Mouse (Mus musculus): ENCODE data around the gene Aff2. TPM values are rescaled to one million over a fixed set of nuclear protein-coding genes. Genes with fewer than 3 reads are reported as not detected.

Aff2 gene
- polyA plus RNA-seq, 2 experiments, result 7.1 to 9.0 TPM

DNA sequence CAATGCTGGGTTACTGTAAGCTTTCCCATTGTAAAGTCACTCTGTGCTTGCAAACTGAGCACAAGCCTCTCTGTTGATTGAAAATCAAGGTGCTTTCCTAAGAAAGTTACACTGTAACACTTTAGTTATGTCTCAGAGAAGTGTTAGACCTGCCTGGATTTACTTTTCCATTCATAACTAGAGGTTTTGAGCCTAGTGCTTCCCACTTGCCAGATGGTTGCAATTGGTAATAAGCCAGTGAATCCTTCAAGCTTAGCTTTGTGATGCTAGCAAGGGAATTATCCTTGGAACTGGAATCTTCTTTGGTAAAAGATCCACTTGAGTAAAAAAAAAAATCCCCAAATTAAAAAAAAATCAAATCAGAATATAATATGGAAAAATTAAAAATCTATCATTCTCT lies 81.8 kb downstream of the Aff2 start:
- Histone ChIP-seq H3K4me1 (ENCODE audit: control insufficient read depth, insufficient read depth, low read length) (no peaks in the 10 kb centered on the region), H3K9ac (ENCODE audit: low read depth, low read length, severe bottlenecking) (no peak overlapping the region), H3K4me3 (replicated peaks; ENCODE audit: low read length) (no peak overlapping the region), H3K9me3 (ENCODE audit: control insufficient read depth, low read length) (no peaks in the 10 kb centered on the region), H3K36me3 (ENCODE audit: control insufficient read depth, insufficient read depth, low read length) (no peaks in the 10 kb centered on the region), H3K27ac (replicated peaks; ENCODE audit: low read depth, low read length) (no peak overlapping the region), H3K27me3 (ENCODE audit: control insufficient read depth, insufficient read depth, low read length) (no peaks in the 10 kb centered on the region), H3K4me2 (replicated peaks; ENCODE audit: low read depth, low read length, severe bottlenecking) (no peak overlapping the region)
- no peak for ATAC-seq (ENCODE audit: low FRiP score, low read depth)
- no peak for TF ChIP-seq POLR2A (IDR thresholded peaks at IDR 0.05; ENCODE audit: borderline replicate concordance, extremely low read depth, insufficient read depth, insufficient read length)
- no peak for DNase-seq (ENCODE audit: low spot score)

DNA sequence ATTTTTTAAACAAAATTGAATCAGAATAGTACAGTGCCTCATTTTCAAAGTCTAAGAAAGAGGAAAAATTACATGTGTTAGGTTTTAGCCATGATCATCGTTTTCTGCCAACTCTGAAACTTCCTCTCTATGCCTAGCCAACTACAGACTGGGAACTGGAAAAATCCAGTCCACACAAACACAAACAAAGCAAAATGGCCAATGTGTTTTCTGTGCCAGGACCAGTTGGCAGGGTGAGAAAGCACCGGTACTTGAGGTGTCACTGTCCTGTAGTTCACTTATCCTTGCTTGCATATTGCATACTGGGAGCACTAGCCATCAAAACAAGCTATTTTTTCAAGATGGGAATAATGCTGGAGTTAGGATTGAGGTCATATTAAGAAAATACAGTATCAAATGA lies 100.8 kb downstream of the Aff2 start:
- H3K9ac ChIP-seq (ENCODE audit: low read depth, low read length, severe bottlenecking), result no peak overlapping the region
- no peak for TF ChIP-seq POLR2A (IDR thresholded peaks at IDR 0.05; ENCODE audit: borderline replicate concordance, extremely low read depth, insufficient read depth, insufficient read length)
- DNase-seq (ENCODE audit: low spot score), result no peak
- H3K4me2 ChIP-seq (replicated peaks; ENCODE audit: low read depth, low read length, severe bottlenecking), result no peak overlapping the region
- 73% methylated on average over 2 of the region's 2 CpGs for WGBS
- H3K36me3 ChIP-seq (ENCODE audit: control insufficient read depth, insufficient read depth, low read length), result no peaks in the 10 kb centered on the region
- ATAC-seq (ENCODE audit: low FRiP score, low read depth), result no peak
- no peaks in the 10 kb centered on the region for H3K27me3 ChIP-seq (ENCODE audit: control insufficient read depth, insufficient read depth, low read length)
- H3K9me3 ChIP-seq (ENCODE audit: control insufficient read depth, low read length), result no peaks in the 10 kb centered on the region
- no peak overlapping the region for H3K4me3 ChIP-seq (replicated peaks; ENCODE audit: low read length)
- no peak overlapping the region for H3K27ac ChIP-seq (replicated peaks; ENCODE audit: low read depth, low read length)
- no peaks in the 10 kb centered on the region; the same call in 1 of the 2 replicates for H3K4me1 ChIP-seq (ENCODE audit: control insufficient read depth, insufficient read depth, low read length)

DNA sequence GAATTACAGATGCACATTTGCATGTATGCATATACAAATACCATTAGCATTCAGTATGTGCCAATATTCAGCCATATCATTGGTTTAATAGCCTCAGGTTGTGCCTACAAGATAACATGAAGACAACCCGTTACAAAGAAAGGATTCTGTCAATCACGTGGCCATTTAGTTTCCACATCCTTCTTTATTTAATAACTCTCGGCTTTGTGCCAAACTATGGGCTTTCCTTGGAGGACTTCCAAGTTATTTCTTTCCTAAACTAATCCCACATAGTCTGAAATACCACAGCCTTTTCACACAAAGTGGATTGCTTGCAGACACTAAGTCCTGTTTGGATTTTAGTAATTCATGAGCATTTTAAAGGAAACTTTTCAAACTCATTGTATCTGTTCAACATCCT lies 142.0 kb downstream of the Aff2 start:
- Histone ChIP-seq H3K4me1 (ENCODE audit: control insufficient read depth, insufficient read depth, low read length) (no peaks in the 10 kb centered on the region), H3K4me2 (replicated peaks; ENCODE audit: low read depth, low read length, severe bottlenecking) (no peak overlapping the region), H3K4me3 (replicated peaks; ENCODE audit: low read length) (no peak overlapping the region), H3K27me3 (ENCODE audit: control insufficient read depth, insufficient read depth, low read length) (no peaks in the 10 kb centered on the region), H3K36me3 (ENCODE audit: control insufficient read depth, insufficient read depth, low read length) (no peaks in the 10 kb centered on the region), H3K9ac (ENCODE audit: low read depth, low read length, severe bottlenecking) (no peak overlapping the region), H3K27ac (replicated peaks; ENCODE audit: low read depth, low read length) (no peak overlapping the region), H3K9me3 (ENCODE audit: control insufficient read depth, low read length) (no peaks in the 10 kb centered on the region)
- DNase-seq (ENCODE audit: low spot score) (peak; percentile 66), ATAC-seq (ENCODE audit: low FRiP score, low read depth) (no peak)
- 51% methylated on average over 3 of the region's 3 CpGs for WGBS
- no peak for TF ChIP-seq POLR2A (IDR thresholded peaks at IDR 0.05; ENCODE audit: borderline replicate concordance, extremely low read depth, insufficient read depth, insufficient read length)

DNA sequence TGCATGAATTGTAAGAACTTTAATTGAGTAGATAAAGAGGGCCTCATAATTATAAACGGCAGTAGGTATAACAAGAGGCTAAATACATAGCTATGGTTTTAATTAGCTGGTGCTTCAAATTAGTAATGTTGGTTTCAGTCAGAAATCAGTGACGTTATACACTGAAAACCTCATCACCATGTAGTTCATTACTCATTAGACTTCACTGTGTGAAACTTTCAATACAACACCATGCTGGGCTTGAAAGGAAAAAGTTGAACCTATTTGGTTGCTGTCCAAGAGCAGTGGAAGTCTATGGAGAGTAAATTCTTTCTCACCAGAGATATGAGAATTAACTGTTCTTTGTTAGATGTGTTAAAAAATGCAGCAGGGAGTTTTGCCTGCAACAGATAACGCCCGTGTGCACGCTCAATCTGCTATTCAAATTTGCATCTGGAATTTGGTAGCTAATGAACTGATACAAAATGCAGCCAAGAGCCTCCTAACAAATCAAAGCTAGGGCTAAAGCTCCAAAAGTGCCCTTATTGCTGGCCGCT lies 158.0 kb downstream of the Aff2 start:
- H3K4me2 ChIP-seq (replicated peaks; ENCODE audit: low read depth, low read length, severe bottlenecking), result no peak overlapping the region
- H3K27ac ChIP-seq (replicated peaks; ENCODE audit: low read depth, low read length), result no peak overlapping the region
- no peak for DNase-seq (ENCODE audit: low spot score)
- H3K27me3 ChIP-seq (ENCODE audit: control insufficient read depth, insufficient read depth, low read length), result no peaks in the 10 kb centered on the region
- no peak for ATAC-seq (ENCODE audit: low FRiP score, low read depth)
- no peak overlapping the region for H3K4me3 ChIP-seq (replicated peaks; ENCODE audit: low read length)
- no peak for TF ChIP-seq POLR2A (IDR thresholded peaks at IDR 0.05; ENCODE audit: borderline replicate concordance, extremely low read depth, insufficient read depth, insufficient read length)
- no peak overlapping the region for H3K9ac ChIP-seq (ENCODE audit: low read depth, low read length, severe bottlenecking)
- H3K36me3 ChIP-seq (ENCODE audit: control insufficient read depth, insufficient read depth, low read length), result no peaks in the 10 kb centered on the region
- no peaks in the 10 kb centered on the region for H3K4me1 ChIP-seq (ENCODE audit: control insufficient read depth, insufficient read depth, low read length)
- 49% methylated on average over 6 of the region's 6 CpGs for WGBS
- H3K9me3 ChIP-seq (ENCODE audit: control insufficient read depth, low read length), result no peaks in the 10 kb centered on the region

DNA sequence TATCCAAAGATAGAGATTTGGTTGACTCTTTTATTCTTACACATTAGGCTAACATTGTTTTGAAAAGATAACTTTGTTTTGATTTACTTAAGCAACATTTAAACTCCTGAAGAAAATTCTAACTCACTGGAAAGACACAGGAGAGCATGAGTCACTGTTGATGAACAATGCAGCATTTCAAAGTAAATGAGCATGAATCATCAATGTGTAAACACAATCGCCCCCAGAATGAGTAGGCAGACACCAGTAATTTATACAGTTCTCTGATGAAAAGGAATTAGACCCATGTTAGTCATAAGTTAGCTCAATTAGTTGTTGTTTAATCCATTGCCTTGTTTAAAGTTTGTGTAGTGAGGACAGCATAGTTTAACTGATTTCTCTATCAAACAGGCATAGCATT lies 180.7 kb downstream of the Aff2 start:
- WGBS, result 80% methylated on average over 1 of the region's 1 CpGs
- Histone ChIP-seq H3K4me1 (ENCODE audit: control insufficient read depth, insufficient read depth, low read length) (no peaks in the 10 kb centered on the region), H3K4me2 (replicated peaks; ENCODE audit: low read depth, low read length, severe bottlenecking) (no peak overlapping the region), H3K4me3 (replicated peaks; ENCODE audit: low read length) (no peak overlapping the region), H3K36me3 (ENCODE audit: control insufficient read depth, insufficient read depth, low read length) (no peaks in the 10 kb centered on the region), H3K9ac (ENCODE audit: low read depth, low read length, severe bottlenecking) (no peak overlapping the region), H3K27me3 (ENCODE audit: control insufficient read depth, insufficient read depth, low read length) (no peaks in the 10 kb centered on the region), H3K27ac (replicated peaks; ENCODE audit: low read depth, low read length) (no peak overlapping the region), H3K9me3 (ENCODE audit: control insufficient read depth, low read length) (no peaks in the 10 kb centered on the region)
- no peak for TF ChIP-seq POLR2A (IDR thresholded peaks at IDR 0.05; ENCODE audit: borderline replicate concordance, extremely low read depth, insufficient read depth, insufficient read length)
- no peak for DNase-seq (ENCODE audit: low spot score)
- no peak for ATAC-seq (ENCODE audit: low FRiP score, low read depth)

Measured in limb, embryonic 14.5 days (tissue).